Mouse (Mus musculus) myocyte (in vitro differentiated cells): ENCODE data around the gene Ercc4. TPM values are rescaled to one million over a fixed set of nuclear protein-coding genes. Genes with fewer than 3 reads are reported as not detected.

ENCODE experiments used
- H3K27me3 ChIP-seq: one replicate; pipeline ENCODE4 v1.6.1; 2011; ENCODE audit not compliant: control insufficient read depth, insufficient read depth, insufficient read length
- H3K36me3 ChIP-seq: one replicate; pipeline ENCODE4 v1.6.1; 2011; ENCODE audit not compliant: control insufficient read depth, insufficient read depth
- H3K4me2 ChIP-seq: one replicate; pipeline ENCODE4 v1.6.1; 2011; ENCODE audit warnings: low read depth, control low read depth
- H3K4me3 ChIP-seq: one replicate; pipeline ENCODE4 v1.5.1; 2011; ENCODE audit warnings: mild to moderate bottlenecking, control low read depth, moderate library complexity
- H3K79me2 ChIP-seq: one replicate; pipeline ENCODE4 v1.6.1; 2011; ENCODE audit not compliant: control insufficient read depth, insufficient read depth
- H3ac ChIP-seq: one replicate; pipeline ENCODE4 v1.6.1; 2011; ENCODE audit not compliant: control insufficient read depth, insufficient read length
- CEBPB ChIP-seq: IDR thresholded peaks from 2 replicates; pipeline ENCODE4 v1.6.1; 2011; ENCODE audit warnings: mild to moderate bottlenecking, moderate library complexity; ENCODE audit not compliant: poor library complexity, insufficient read depth, severe bottlenecking
- E2F4 ChIP-seq: IDR thresholded peaks from one replicate; pipeline ENCODE4 v1.6.1; 2011; ENCODE audit warnings: mild to moderate bottlenecking, control low read depth, moderate library complexity; ENCODE audit not compliant: insufficient read depth
- MAX ChIP-seq: IDR thresholded peaks from one replicate; pipeline ENCODE4 v1.6.1; 2011; ENCODE audit warnings: low read depth, mild to moderate bottlenecking, control low read depth
- MYOD1 ChIP-seq, 3 experiments: IDR thresholded peaks; one replicate each; pipeline ENCODE4 v1.6.1; 2011; ENCODE audit warnings: control low read depth in 2 of 3, low read depth in 2 of 3, mild to moderate bottlenecking in 2 of 3, moderate library complexity in 1 of 3; ENCODE audit not compliant: insufficient read length in 2 of 3, control insufficient read depth in 1 of 3
- MYOG ChIP-seq, 3 experiments: IDR thresholded peaks; one replicate each; pipeline ENCODE4 v1.6.1; 2011; ENCODE audit warnings: control low read depth in 2 of 3, low read depth in 2 of 3, mild to moderate bottlenecking in 2 of 3; ENCODE audit not compliant: insufficient read length in 2 of 3, control insufficient read depth in 1 of 3, insufficient read depth in 1 of 3
- POLR2A ChIP-seq: IDR thresholded peaks from one replicate; pipeline ENCODE4 v1.6.1; 2011; ENCODE audit warnings: low read depth, mild to moderate bottlenecking, control low read depth, moderate library complexity; ENCODE audit not compliant: insufficient read length
- POLR2AphosphoS2 ChIP-seq: IDR thresholded peaks from one replicate; pipeline ENCODE4 v1.6.1; 2011; ENCODE audit warnings: low read depth, control low read depth; ENCODE audit not compliant: insufficient read length
- REST ChIP-seq: IDR thresholded peaks from one replicate; pipeline ENCODE4 v1.6.1; 2011; ENCODE audit warnings: mild to moderate bottlenecking, control low read depth, moderate library complexity; ENCODE audit not compliant: insufficient read depth, insufficient read length
- SRF ChIP-seq: IDR thresholded peaks from one replicate; pipeline ENCODE4 v1.6.1; 2011; ENCODE audit warnings: low read depth; ENCODE audit not compliant: control insufficient read depth, insufficient read length
- TCF12 ChIP-seq: IDR thresholded peaks from one replicate; pipeline ENCODE4 v1.6.1; 2011; ENCODE audit warnings: mild to moderate bottlenecking, control low read depth; ENCODE audit not compliant: poor library complexity, insufficient read depth, severe bottlenecking
- TCF3 ChIP-seq: IDR thresholded peaks from one replicate; pipeline ENCODE4 v1.6.1; 2011; ENCODE audit warnings: low read depth, control low read depth; ENCODE audit not compliant: insufficient read length
- USF1 ChIP-seq: IDR thresholded peaks from one replicate; pipeline ENCODE4 v1.6.1; 2011; ENCODE audit warnings: low read depth, mild to moderate bottlenecking, control low read depth, moderate library complexity
- polyA plus RNA-seq: library from polyadenylated mRNA; unstranded; fragments of >200 nt; fragmentation: generic; extraction: Trizol; gene quantifications from one replicate; pipeline ENCODE4 v1.2.1, GENCODE M21; 2012; ENCODE audit warnings: missing spikeins

The Ercc4 gene
- polyA plus RNA-seq, 1 experiment, result 6.1 TPM

- no peaks in the 10 kb centered on the region for H3K36me3 ChIP-seq
- H3K79me2 ChIP-seq, result no peaks in the 10 kb centered on the region
- H3K27me3 ChIP-seq, result no peaks in the 10 kb centered on the region
- H3K4me3 ChIP-seq, result no peak overlapping the region
- TF ChIP-seq MYOD1 (IDR thresholded peaks at IDR 0.05; ENCODE audit: control insufficient read depth in 1 of 3, insufficient read length in 2 of 3, low read depth in 2 of 3) (no peak), USF1 (no peak)
- no peak overlapping the region for H3K4me2 ChIP-seq
- H3ac ChIP-seq, result no peak overlapping the region
These were observed 84.2 kb downstream of the Ercc4 start for GRCm38 (mm10) chr16:13193663-13194071.

GRCm38 (mm10) chr16:13194882-13195281 is 85.4 kb downstream of the Ercc4 start:
- H3K36me3 ChIP-seq, result no peaks in the 10 kb centered on the region
- no peaks in the 10 kb centered on the region for H3K79me2 ChIP-seq
- no peak overlapping the region for H3K4me3 ChIP-seq
- no peaks in the 10 kb centered on the region for H3K27me3 ChIP-seq
- no peak overlapping the region for H3ac ChIP-seq
- TF ChIP-seq MYOD1 (IDR thresholded peaks at IDR 0.05; ENCODE audit: control insufficient read depth in 1 of 3, insufficient read length in 2 of 3, low read depth in 2 of 3) (no peak), MAX (no peak), MYOG (IDR thresholded peaks at IDR 0.05; ENCODE audit: control insufficient read depth in 1 of 3, insufficient read depth in 1 of 3, insufficient read length in 2 of 3, low read depth in 2 of 3) (no peak)
- H3K4me2 ChIP-seq, result no peak overlapping the region

DNA sequence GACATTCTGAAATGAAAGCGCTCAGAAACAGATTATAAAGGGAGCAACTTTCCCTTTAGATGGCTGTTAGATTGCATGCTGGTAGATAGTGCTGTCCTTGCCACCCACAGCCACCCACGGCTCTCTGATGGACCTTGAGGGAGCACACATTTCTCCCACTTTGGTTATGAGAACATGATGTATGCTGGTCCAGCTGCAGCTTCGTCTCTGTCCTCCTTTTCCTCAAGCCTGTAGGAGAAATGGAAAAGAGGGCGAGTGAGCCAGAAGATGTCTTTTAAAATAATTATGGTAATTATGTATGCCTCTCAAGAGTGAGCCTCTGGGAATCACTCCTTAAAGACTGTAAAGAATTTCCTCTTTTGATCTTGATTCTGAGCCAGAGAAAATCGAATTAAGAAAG is 87.1 kb downstream of the Ercc4 start:
- TF ChIP-seq TCF3 (no peak), REST (no peak), E2F4 (no peak), MAX (no peak), USF1 (no peak), POLR2A (no peak), MYOG (IDR thresholded peaks at IDR 0.05; ENCODE audit: control insufficient read depth in 1 of 3, insufficient read depth in 1 of 3, insufficient read length in 2 of 3, low read depth in 2 of 3) (no peak), POLR2AphosphoS2 (no peak), CEBPB (no peak), MYOD1 (IDR thresholded peaks at IDR 0.05; ENCODE audit: control insufficient read depth in 1 of 3, insufficient read length in 2 of 3, low read depth in 2 of 3) (no peak), TCF12 (no peak), SRF (no peak)
- H3K36me3 ChIP-seq, result no peaks in the 10 kb centered on the region
- H3K79me2 ChIP-seq, result no peaks in the 10 kb centered on the region
- no peaks in the 10 kb centered on the region for H3K27me3 ChIP-seq
- H3K4me3 ChIP-seq, result no peak overlapping the region
- H3K4me2 ChIP-seq, result no peak overlapping the region
- H3ac ChIP-seq, result no peak overlapping the region

- Histone ChIP-seq H3K27me3 (no peaks in the 10 kb centered on the region), H3K4me2 (peak overlapping the region; percentile 12), H3K4me3 (no peak overlapping the region), H3K36me3 (no peaks in the 10 kb centered on the region), H3K79me2 (no peaks in the 10 kb centered on the region), H3ac (no peak overlapping the region)
- TF ChIP-seq TCF12 (no peak), E2F4 (no peak), TCF3 (no peak), SRF (no peak), CEBPB (no peak), POLR2AphosphoS2 (no peak), MYOD1 (IDR thresholded peaks at IDR 0.05; ENCODE audit: control insufficient read depth in 1 of 3, insufficient read length in 2 of 3, low read depth in 2 of 3) (no peak), MAX (no peak), REST (no peak), POLR2A (no peak), USF1 (no peak), MYOG (IDR thresholded peaks at IDR 0.05; ENCODE audit: control insufficient read depth in 1 of 3, insufficient read depth in 1 of 3, insufficient read length in 2 of 3, low read depth in 2 of 3) (no peak)
These were observed 87.8 kb downstream of the Ercc4 start for GRCm38 (mm10) chr16:13197293-13197692.

- TF ChIP-seq CEBPB, result no peak
- no peak for TF ChIP-seq SRF
- no peak for TF ChIP-seq REST
- no peak for TF ChIP-seq MYOD1 (IDR thresholded peaks at IDR 0.05; ENCODE audit: control insufficient read depth in 1 of 3, insufficient read length in 2 of 3, low read depth in 2 of 3)
- no peak for TF ChIP-seq TCF12
- no peak for TF ChIP-seq E2F4
- no peak for TF ChIP-seq POLR2AphosphoS2
- TF ChIP-seq MYOG (IDR thresholded peaks at IDR 0.05; ENCODE audit: control insufficient read depth in 1 of 3, insufficient read depth in 1 of 3, insufficient read length in 2 of 3, low read depth in 2 of 3), result no peak
- no peak for TF ChIP-seq MAX
- no peaks in the 10 kb centered on the region for H3K27me3 ChIP-seq
- no peak overlapping the region for H3K4me3 ChIP-seq
- H3K4me2 ChIP-seq, result no peak overlapping the region
- H3K79me2 ChIP-seq, result no peaks in the 10 kb centered on the region
- no peak overlapping the region for H3ac ChIP-seq
- no peaks in the 10 kb centered on the region for H3K36me3 ChIP-seq
These were observed 89.7 kb downstream of the Ercc4 start for GRCm38 (mm10) chr16:13199204-13199603.

Other genes starting within 250 kb of the Ercc4 start
- gene Mrtfb, start 146.8 kb downstream of the Ercc4 start, polyA plus RNA-seq, result 5.2 TPM